ENCODE assay signal across 8 mouse cellular contexts in genomic region chr19:24016706-24017386, GRCm38 (mm10). TPM values are rescaled to one million over a fixed set of nuclear protein-coding genes. Genes with fewer than 3 reads are reported as not detected.
DNase-seq lines count a peak whose midpoint lies in the region; ATAC-seq and TF ChIP-seq lines count a peak whose summit lies in the region.

No protein-coding gene starts in this region.

- no peak for TF ChIP-seq CTCF in kidney, adult 2 months (conservative IDR thresholded peaks at IDR 0.05; ENCODE audit: insufficient read depth, insufficient read length, low read depth, low read length)

- H3K4me1 ChIP-seq in kidney, adult 2 months (ENCODE audit: control insufficient read depth, insufficient read depth, low read length): peaks cover 10% of the 10 kb centered on the region
- peaks cover 16% of the 10 kb centered on the region for H3K4me1 ChIP-seq in midbrain, embryonic 11.5 days (ENCODE audit: control insufficient read depth, insufficient read depth, low read length)

- peak; percentile 46 to 51 for DNase-seq in right cerebral cortex, postnatal 10 days (ENCODE audit: low spot score in 2 of 2)
- DNase-seq in right cerebral cortex, adult 2 months (ENCODE audit: low spot score in 2 of 2): no peak
- DNase-seq in embryo, embryonic 11 days: peak; percentile 68
- peak; percentile 72 to 73 for DNase-seq in heart, adult 9 months (ENCODE audit: low spot score in 2 of 2)
- peak; percentile 48 for DNase-seq in kidney, adult 2 months
- peak; percentile 91 for DNase-seq in midbrain, embryonic 11.5 days (ENCODE audit: low spot score, missing footprints)
- no peak for DNase-seq in c-Kit-positive CD71-positive TER-119-positive erythroid progenitor cells, embryonic 14.5 days (ENCODE audit: low spot score)
- DNase-seq in spleen, postnatal 14 days (ENCODE audit: low spot score in 2 of 2): no peak

- 55% methylated on average over 3 of the region's 3 CpGs for WGBS in kidney, adult 2 months
- 13% methylated on average over 3 of the region's 3 CpGs for WGBS in midbrain, embryonic 11.5 days

- H3K27ac ChIP-seq in kidney, adult 2 months (ENCODE audit: insufficient read depth, low read depth, low read length): peak overlapping the region; percentile 67
- H3K27ac ChIP-seq in midbrain, embryonic 11.5 days (ENCODE audit: low read depth, low read length): peak overlapping the region; percentile 58

- H3K27me3 ChIP-seq in kidney, adult 2 months (replicated peaks; ENCODE audit: control insufficient read depth, insufficient read depth, low read length): no peaks in the 10 kb centered on the region
- H3K27me3 ChIP-seq in midbrain, embryonic 11.5 days (ENCODE audit: control insufficient read depth, insufficient read depth, low read length): no peaks in the 10 kb centered on the region

- H3K36me3 ChIP-seq in kidney, adult 2 months (ENCODE audit: control insufficient read depth, insufficient read depth, low read length): no peaks in the 10 kb centered on the region
- H3K36me3 ChIP-seq in midbrain, embryonic 11.5 days (ENCODE audit: control insufficient read depth, insufficient read depth, low read length): no peaks in the 10 kb centered on the region

- no peak overlapping the region for H3K9ac ChIP-seq in midbrain, embryonic 11.5 days (ENCODE audit: low read length)

- no peak for TF ChIP-seq POLR2A in kidney, adult 2 months (IDR thresholded peaks at IDR 0.05; ENCODE audit: low read depth, low read length)

- no peak overlapping the region for H3K4me2 ChIP-seq in midbrain, embryonic 11.5 days

- peak; percentile 76 for ATAC-seq in midbrain, embryonic 11.5 days (ENCODE audit: low FRiP score)

- no peaks in the 10 kb centered on the region for H3K9me3 ChIP-seq in midbrain, embryonic 11.5 days (ENCODE audit: control insufficient read depth, low read length)

- H3K4me3 ChIP-seq in kidney, adult 2 months (ENCODE audit: insufficient read depth, low read depth, low read length): no peak overlapping the region
- H3K4me3 ChIP-seq in midbrain, embryonic 11.5 days (ENCODE audit: low read depth, low read length): no peak overlapping the region

RNA-seq across cellular contexts. Expression of gene Fam189a2, which starts 14.0 kb away (rescaled TPM):
- 7.7 and 9.0 TPM in 2 replicates for polyA plus RNA-seq in kidney, adult 2 months (2012; rRNA removed)
- polyA plus RNA-seq in midbrain, embryonic 11.5 days (2014; fragmentation: Nextera tagmentation; extraction: Ambion mirVana): 2.6 and 2.8 TPM in 2 replicates

Comparison
In these comparisons a context has a peak if more than half of its experiments do, and no peak if none do; other contexts are left out.
1. DNase-seq: peak in right cerebral cortex, postnatal 10 days (2 of 2), embryo, embryonic 11 days (single experiment), heart, adult 9 months (2 of 2), kidney, adult 2 months (single experiment) and midbrain, embryonic 11.5 days (single experiment); none in right cerebral cortex, adult 2 months (0 of 2), c-Kit-positive CD71-positive TER-119-positive erythroid progenitor cells, embryonic 14.5 days (single experiment) and spleen, postnatal 14 days (0 of 2).